Mouse (Mus musculus) heart, postnatal 0 days (tissue): ENCODE results near the gene 1600014C23Rik. TPM values are rescaled to one million over a fixed set of nuclear protein-coding genes. Genes with fewer than 3 reads are reported as not detected.

Experiments
- ATAC-seq: fragments of 200-750 bp; cut with Nextera tagmentation; 2 replicates; pipeline ENCODE4 v1.8.0; 2017; ENCODE audit warnings: low read depth, moderate number of reproducible peaks, moderate library complexity; ENCODE audit not compliant: insufficient read depth
- DNase-seq: peaks from one replicate; pipeline ENCODE4 v3.0.0-alpha.2; 2016; ENCODE audit warnings: low spot score
- H3K27ac ChIP-seq: fragments of 300-500 bp; sonication (generic); 2 replicates; pipeline ENCODE4 v1.5.1; 2014; ENCODE audit warnings: low read depth, mild to moderate bottlenecking
- H3K27me3 ChIP-seq: fragments of 300-500 bp; sonication (generic); 2 replicates; pipeline ENCODE4 v1.6.1; 2014; ENCODE audit warnings: low read length, mixed read lengths; ENCODE audit not compliant: control insufficient read depth, insufficient read depth
- H3K36me3 ChIP-seq: fragments of 300-500 bp; sonication (generic); replicated peaks from 2 replicates; pipeline ENCODE4 v1.6.1; 2014; ENCODE audit warnings: low read length, mixed read lengths; ENCODE audit not compliant: control insufficient read depth, insufficient read depth
- H3K4me1 ChIP-seq: fragments of 300-500 bp; sonication (generic); 2 replicates; pipeline ENCODE4 v1.6.1; 2014; ENCODE audit warnings: antibody characterized with exemption; ENCODE audit not compliant: control insufficient read depth, insufficient read depth
- H3K4me2 ChIP-seq: fragments of 300-500 bp; sonication (generic); 2 replicates; pipeline ENCODE4 v1.6.1; 2014; ENCODE audit warnings: low read depth, mild to moderate bottlenecking, low read length, moderate library complexity
- H3K4me3 ChIP-seq: fragments of 300-500 bp; sonication (generic); 2 replicates; pipeline ENCODE4 v1.5.1; 2014; ENCODE audit warnings: low read depth, low read length
- H3K9ac ChIP-seq: fragments of 300-500 bp; sonication (generic); replicated peaks from 2 replicates; pipeline ENCODE4 v1.6.1; 2014; ENCODE audit warnings: low read depth, low read length, mixed read lengths
- H3K9me3 ChIP-seq: fragments of 300-500 bp; sonication (generic); replicated peaks from 2 replicates; pipeline ENCODE4 v1.6.1; 2016; ENCODE audit warnings: low read length; ENCODE audit not compliant: control insufficient read depth
- CTCF ChIP-seq: IDR thresholded peaks from 2 replicates; pipeline ENCODE4 v1.5.1; 2016; ENCODE audit warnings: antibody characterized with exemption, control low read depth, low read depth
- EP300 ChIP-seq: IDR thresholded peaks from 2 replicates; pipeline ENCODE4 v1.6.1; 2016; ENCODE audit warnings: antibody characterized with exemption, low read depth
- WGBS: fragments of 180-500 bp; shearing (Covaris S2); extraction: QIAGEN DNeasy Blood & Tissue Kit; methylation state at CpG from one replicate; pipeline ENCODE4 v1.1.7; 2014; 5-methylcytosine and 5-hydroxymethylcytosine counted together
- polyA plus RNA-seq: library from polyadenylated mRNA; unstranded; fragments of >200 nt; fragmentation: Nextera tagmentation; extraction: Ambion mirVana; gene quantifications from 2 replicates; pipeline ENCODE4 v1.2.1, GENCODE M21; 2015
- total RNA-seq: library from RNA; depleted of rRNA; stranded (reverse); fragments of >200 nt; gene quantifications from 2 replicates; pipeline ENCODE4 v1.2.3, GENCODE M21; 2014; ENCODE audit warnings: low replicate concordance

1600014C23Rik gene
- total and polyA plus RNA-seq, 2 experiments from 2014 or later = 0.25 TPM; not detected in 1

- TF ChIP-seq CTCF = no peak
- TF ChIP-seq EP300 = no peak
- 57% methylated on average over 3 of the region's 3 CpGs for WGBS
- no peak overlapping the region for H3K27ac ChIP-seq
- ATAC-seq (no peak), DNase-seq (no peak)
- H3K4me3 ChIP-seq = no peak overlapping the region
- no peaks in the 10 kb centered on the region for H3K9me3 ChIP-seq
- peaks cover 15% of the 10 kb centered on the region for H3K4me1 ChIP-seq
- no peak overlapping the region for H3K4me2 ChIP-seq
- H3K9ac ChIP-seq = no peak overlapping the region
- no peaks in the 10 kb centered on the region for H3K36me3 ChIP-seq
- no peaks in the 10 kb centered on the region for H3K27me3 ChIP-seq
Observed at GRCm38 (mm10) chr17:45772566-45772965, 38.9 kb upstream of the 1600014C23Rik start.

- no peak for TF ChIP-seq CTCF
- no peak for TF ChIP-seq EP300
- H3K4me2 ChIP-seq = no peak overlapping the region
- no peaks in the 10 kb centered on the region for H3K9me3 ChIP-seq
- H3K27ac ChIP-seq = no peak overlapping the region
- H3K9ac ChIP-seq = no peak overlapping the region
- 88% methylated on average over 8 of the region's 8 CpGs for WGBS
- H3K27me3 ChIP-seq = no peaks in the 10 kb centered on the region
- ATAC-seq = no peak
- no peaks in the 10 kb centered on the region for H3K36me3 ChIP-seq
- peaks cover 20% of the 10 kb centered on the region for H3K4me1 ChIP-seq
- no peak for DNase-seq
- H3K4me3 ChIP-seq = no peak overlapping the region
Observed at GRCm38 (mm10) chr17:45772096-45772495, 38.5 kb upstream of the 1600014C23Rik start.

GRCm38 (mm10) chr17:45770441-45770840, 36.8 kb upstream of the 1600014C23Rik start:
- Histone ChIP-seq H3K4me2 (no peak overlapping the region), H3K4me3 (no peak overlapping the region), H3K27me3 (no peaks in the 10 kb centered on the region), H3K9me3 (no peaks in the 10 kb centered on the region), H3K9ac (no peak overlapping the region), H3K27ac (no peak overlapping the region), H3K4me1 (peaks cover 32% of the 10 kb centered on the region), H3K36me3 (no peaks in the 10 kb centered on the region)
- ATAC-seq (no peak), DNase-seq (no peak)
- WGBS = 43% methylated on average over 6 of the region's 6 CpGs
- TF ChIP-seq EP300 = no peak
- TF ChIP-seq CTCF = no peak

- H3K4me1 ChIP-seq = peaks cover 32% of the 10 kb centered on the region
- no peaks in the 10 kb centered on the region for H3K9me3 ChIP-seq
- no peaks in the 10 kb centered on the region for H3K27me3 ChIP-seq
- no peak overlapping the region for H3K27ac ChIP-seq
- ATAC-seq (no peak), DNase-seq (peak; percentile 42)
- H3K4me2 ChIP-seq = no peak overlapping the region
- H3K36me3 ChIP-seq = no peaks in the 10 kb centered on the region
- no peak overlapping the region for H3K9ac ChIP-seq
- TF ChIP-seq EP300 (no peak), CTCF (no peak)
- H3K4me3 ChIP-seq = no peak overlapping the region
- 48% methylated on average over 6 of the region's 6 CpGs for WGBS
Observed at GRCm38 (mm10) chr17:45769821-45770220, 36.2 kb upstream of the 1600014C23Rik start.

GRCm38 (mm10) chr17:45767536-45768146, 34.0 kb upstream of the 1600014C23Rik start:
- ATAC-seq (no peak), DNase-seq (no peak)
- TF ChIP-seq CTCF = no peak
- TF ChIP-seq EP300 = no peak
- Histone ChIP-seq H3K27ac (peak overlapping the region; percentile 81), H3K4me2 (no peak overlapping the region), H3K36me3 (no peaks in the 10 kb centered on the region), H3K27me3 (no peaks in the 10 kb centered on the region), H3K9ac (no peak overlapping the region), H3K4me3 (no peak overlapping the region), H3K4me1 (peaks cover 28% of the 10 kb centered on the region), H3K9me3 (no peaks in the 10 kb centered on the region)
- 51% methylated on average over 9 of the region's 9 CpGs for WGBS
